Mouse (Mus musculus): Measurements from ENCODE around the gene Cpeb1.

The Cpeb1 gene

GRCm38 (mm10) chr7:81331851-81332250 is 123.4 kb downstream of the Cpeb1 start:
- no peak for DNase-seq (ENCODE audit: extremely low spot score, low read depth, low spot score)

GRCm38 (mm10) chr7:81330767-81331166 is 124.5 kb downstream of the Cpeb1 start:
- no peak for DNase-seq (ENCODE audit: extremely low spot score, low read depth, low spot score)

GRCm38 (mm10) chr7:81327661-81328060 is 127.6 kb downstream of the Cpeb1 start:
- no peak for DNase-seq (ENCODE audit: extremely low spot score, low read depth, low spot score)

- no peak for DNase-seq (ENCODE audit: extremely low spot score, low read depth, low spot score)
Observed at GRCm38 (mm10) chr7:81326859-81327258, 128.4 kb downstream of the Cpeb1 start.

- DNase-seq (ENCODE audit: extremely low spot score, low read depth, low spot score) = no peak
Observed at GRCm38 (mm10) chr7:81326043-81326442, 129.2 kb downstream of the Cpeb1 start.

- DNase-seq (ENCODE audit: extremely low spot score, low read depth, low spot score) = no peak
Observed at GRCm38 (mm10) chr7:81321776-81322175, 133.5 kb downstream of the Cpeb1 start.

- no peak for DNase-seq (ENCODE audit: extremely low spot score, low read depth, low spot score)
Observed at GRCm38 (mm10) chr7:81319749-81320148, 135.5 kb downstream of the Cpeb1 start.

- no peak for DNase-seq (ENCODE audit: extremely low spot score, low read depth, low spot score)
Observed at GRCm38 (mm10) chr7:81315583-81315982, 139.7 kb downstream of the Cpeb1 start.

GRCm38 (mm10) chr7:81311581-81311980 is 143.7 kb downstream of the Cpeb1 start:
- DNase-seq (ENCODE audit: extremely low spot score, low read depth, low spot score) = no peak

GRCm38 (mm10) chr7:81311130-81311529 is 144.1 kb downstream of the Cpeb1 start:
- DNase-seq (ENCODE audit: extremely low spot score, low read depth, low spot score) = no peak

GRCm38 (mm10) chr7:81309247-81309646 is 146.0 kb downstream of the Cpeb1 start:
- no peak for DNase-seq (ENCODE audit: extremely low spot score, low read depth, low spot score)

- no peak for DNase-seq (ENCODE audit: extremely low spot score, low read depth, low spot score)
Observed at GRCm38 (mm10) chr7:81307735-81308134, 147.5 kb downstream of the Cpeb1 start.

- no peak for DNase-seq (ENCODE audit: extremely low spot score, low read depth, low spot score)
Observed at GRCm38 (mm10) chr7:81304675-81305074, 150.6 kb downstream of the Cpeb1 start.

GRCm38 (mm10) chr7:81304100-81304499 is 151.2 kb downstream of the Cpeb1 start:
- DNase-seq (ENCODE audit: extremely low spot score, low read depth, low spot score) = no peak

- no peak for DNase-seq (ENCODE audit: extremely low spot score, low read depth, low spot score)
Observed at GRCm38 (mm10) chr7:81303682-81304081, 151.6 kb downstream of the Cpeb1 start.

- DNase-seq (ENCODE audit: extremely low spot score, low read depth, low spot score) = no peak
Observed at GRCm38 (mm10) chr7:81301323-81301722, 153.9 kb downstream of the Cpeb1 start.

- DNase-seq (ENCODE audit: extremely low spot score, low read depth, low spot score) = no peak
Observed at GRCm38 (mm10) chr7:81298206-81298605, 157.1 kb downstream of the Cpeb1 start.

Data from hindlimb bud, embryonic 11.5 days (tissue).